Mouse (Mus musculus) lung, embryonic 14.5 days (tissue): Measurements from ENCODE around the gene Tgif2lx2. TPM values are rescaled to one million over a fixed set of nuclear protein-coding genes. Genes with fewer than 3 reads are reported as not detected.
"Not testable (repeated sequence)": the region's sequence is repeated elsewhere in the genome, so short reads cannot be mapped to it uniquely, and the experiment has no call there.

ENCODE experiments used
- ATAC-seq: fragments of 200-750 bp; cut with Nextera tagmentation; 2 replicates; pipeline ENCODE4 v1.8.0; 2017; ENCODE audit warnings: mild to moderate bottlenecking, moderate TSS enrichment, moderate library complexity; ENCODE audit not compliant: insufficient read depth
- DNase-seq: peaks from one replicate; pipeline ENCODE4 v3.0.0-alpha.2; 2015
- H3K27ac ChIP-seq: fragments of 300-500 bp; sonication (generic); 2 replicates; pipeline ENCODE4 v1.5.1; 2014; ENCODE audit warnings: low read depth, mild to moderate bottlenecking, moderate library complexity
- H3K27me3 ChIP-seq: fragments of 300-500 bp; sonication (generic); 2 replicates; pipeline ENCODE4 v1.6.1; 2014; ENCODE audit warnings: low read length, control low read depth; ENCODE audit not compliant: insufficient read depth
- H3K36me3 ChIP-seq: fragments of 300-500 bp; sonication (generic); 2 replicates; pipeline ENCODE4 v1.6.1; 2014; ENCODE audit warnings: control low read depth; ENCODE audit not compliant: insufficient read depth
- H3K4me1 ChIP-seq: fragments of 300-500 bp; sonication (generic); 2 replicates; pipeline ENCODE4 v1.6.1; 2014; ENCODE audit warnings: antibody characterized with exemption, control low read depth; ENCODE audit not compliant: insufficient read depth
- H3K4me2 ChIP-seq: fragments of 300-500 bp; sonication (generic); 2 replicates; pipeline ENCODE4 v1.6.1; 2014; ENCODE audit warnings: mild to moderate bottlenecking
- H3K4me3 ChIP-seq: fragments of 300-500 bp; sonication (generic); 2 replicates; pipeline ENCODE4 v1.5.1; 2014; ENCODE audit warnings: low read depth, low read length
- H3K9ac ChIP-seq: fragments of 300-500 bp; sonication (generic); 2 replicates; pipeline ENCODE4 v1.6.1; 2014
- H3K9me3 ChIP-seq: fragments of 300-500 bp; sonication (generic); 2 replicates; pipeline ENCODE4 v1.6.1; 2016; ENCODE audit warnings: low read depth, low read length, control low read depth
- WGBS: fragments of 180-500 bp; shearing (Covaris S2); extraction: QIAGEN DNeasy Blood & Tissue Kit; methylation state at CpG from one replicate; pipeline ENCODE4 v1.1.7; 2014; 5-methylcytosine and 5-hydroxymethylcytosine counted together
- polyA plus RNA-seq: library from polyadenylated mRNA; unstranded; fragments of >200 nt; fragmentation: Nextera tagmentation; extraction: Ambion mirVana; gene quantifications from 2 replicates; pipeline ENCODE4 v1.2.1, GENCODE M21; 2014

Gene Tgif2lx2
- not detected in 2 replicates for polyA plus RNA-seq

DNA sequence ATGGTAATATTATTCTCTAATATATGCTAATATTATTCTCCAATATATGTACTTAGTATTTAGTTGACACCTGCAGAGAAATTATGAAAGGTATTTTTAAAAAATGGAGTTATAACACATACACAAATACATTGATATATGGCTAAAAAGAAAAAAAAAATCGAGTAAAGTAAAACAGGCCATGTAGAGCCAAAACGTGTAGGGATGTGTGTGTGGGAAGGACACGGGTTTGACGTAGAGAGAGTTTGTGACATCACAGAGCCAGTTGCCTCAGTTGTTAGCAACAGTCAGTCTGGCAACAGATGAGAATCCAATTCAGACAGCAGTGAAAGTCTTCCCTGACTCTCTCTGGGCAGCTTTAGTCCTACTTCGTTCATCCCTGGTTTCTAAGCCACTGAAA lies at the start of gene Tgif2lx2:
Gene Tgif2lx2 (plus strand): TSS at position 301 of the 400 bp plus-strand sequence.
- not testable (repeated sequence) for H3K4me3 ChIP-seq, H3K27me3 ChIP-seq, H3K27ac ChIP-seq, H3K36me3 ChIP-seq, H3K9me3 ChIP-seq, DNase-seq, ATAC-seq, H3K4me1 ChIP-seq, H3K9ac ChIP-seq, H3K4me2 ChIP-seq
- no CpG with 5 or more reads among the region's 5 CpGs for WGBS

Other genes with a start within 250 kb of the Tgif2lx2 start
- not detected in 2 replicates for gene Tgif2lx1, start 53.5 kb downstream of the Tgif2lx2 start, polyA plus RNA-seq